Mouse (Mus musculus): Measurements from ENCODE around the gene Zer1.

Zer1 gene

DNA sequence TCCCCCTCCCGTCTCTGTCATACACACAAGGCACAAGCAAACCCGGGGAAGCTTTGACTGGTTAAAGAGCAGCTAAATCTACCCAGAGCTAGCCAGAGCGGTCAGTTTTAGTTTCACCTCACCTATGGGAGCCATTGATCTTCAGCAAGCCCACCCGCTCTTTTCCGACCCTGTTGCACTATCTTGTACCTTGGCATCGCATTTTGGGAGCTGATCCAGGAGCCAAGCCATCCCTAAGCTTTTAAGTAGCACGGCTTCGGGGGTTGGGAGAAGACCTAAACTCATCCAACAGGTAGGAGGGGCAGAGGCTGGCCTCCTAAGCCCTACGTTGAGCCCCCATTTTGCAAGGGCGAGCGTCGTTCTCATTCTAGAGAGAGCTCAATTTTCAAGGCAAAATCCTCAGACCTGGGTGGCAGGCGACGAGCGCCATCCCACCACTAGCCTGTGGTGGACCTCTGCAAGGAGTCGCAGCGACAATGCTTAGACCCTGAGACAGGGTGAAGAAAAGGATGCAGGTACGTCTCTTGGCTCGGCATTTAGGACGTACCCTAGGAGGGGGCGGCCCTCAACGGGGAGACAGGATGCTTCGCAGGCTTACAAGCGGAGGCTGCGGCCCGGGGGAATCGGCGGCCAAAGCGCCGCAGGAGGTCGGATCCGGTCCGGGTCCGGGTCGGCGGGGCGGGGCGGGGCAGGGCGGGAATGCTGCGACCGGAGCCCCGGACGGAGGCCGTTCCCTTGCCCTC, 485 bp downstream of the Zer1 start:
- DNase-seq = peak; percentile 65

DNA sequence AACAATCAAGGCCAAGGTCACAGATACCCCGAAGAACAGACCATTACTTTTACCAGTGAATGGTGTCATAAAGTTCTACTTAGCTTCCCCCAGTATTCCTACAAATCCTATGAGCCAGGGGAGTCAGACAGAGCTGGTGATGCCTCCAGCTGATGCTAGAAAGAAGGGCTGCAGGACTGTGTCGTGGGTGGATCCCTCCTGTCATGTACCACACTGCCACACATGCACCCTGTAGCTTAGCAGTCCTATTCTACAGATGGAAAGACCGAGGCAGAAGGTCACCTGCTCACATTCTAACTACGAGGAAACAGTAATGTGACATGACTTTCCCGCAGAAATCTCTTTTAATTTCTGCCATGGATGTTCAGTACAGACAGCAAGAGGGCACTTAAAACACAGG, 1.6 kb downstream of the Zer1 start:
- DNase-seq = no peak

DNA sequence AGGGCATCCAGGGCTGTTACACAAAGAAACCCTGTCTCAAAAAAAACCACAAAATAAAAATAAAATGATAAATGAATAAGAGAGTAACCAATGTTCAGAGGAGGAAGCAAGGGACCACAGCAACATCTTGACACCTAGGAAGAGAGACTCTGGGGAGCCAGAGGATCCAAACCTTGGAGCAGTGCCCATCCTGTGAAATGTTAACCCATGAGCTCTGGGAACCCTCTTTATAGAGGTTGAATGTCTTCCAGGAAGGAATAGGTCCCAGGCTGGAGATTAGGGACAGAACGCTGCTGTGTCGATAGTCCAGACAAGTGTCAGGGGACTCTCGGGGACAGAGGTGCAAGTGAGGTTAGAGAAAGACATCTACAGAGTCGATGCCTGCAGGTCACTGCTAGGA, 4.1 kb downstream of the Zer1 start:
- no peak for DNase-seq

DNA sequence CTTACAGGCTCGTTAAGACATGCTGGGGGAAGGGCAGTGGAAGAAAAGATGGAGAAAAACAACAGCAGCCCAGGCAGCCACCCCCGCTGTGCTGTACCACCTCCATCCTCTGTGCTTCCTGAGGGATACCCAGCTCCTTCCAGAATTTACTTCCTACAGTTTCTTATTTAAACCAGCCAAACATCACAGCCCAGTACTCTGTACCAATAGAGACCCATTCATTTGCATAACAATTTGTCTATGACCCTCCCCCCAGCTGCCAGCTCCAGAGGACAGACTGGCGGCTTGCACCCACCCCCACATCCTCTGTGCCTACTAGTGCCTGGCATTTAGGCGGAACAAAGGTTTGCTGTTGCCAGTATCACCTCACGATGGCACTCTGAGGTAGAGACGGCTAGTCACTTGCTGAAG, 4.7 kb downstream of the Zer1 start:
- DNase-seq = no peak

DNA sequence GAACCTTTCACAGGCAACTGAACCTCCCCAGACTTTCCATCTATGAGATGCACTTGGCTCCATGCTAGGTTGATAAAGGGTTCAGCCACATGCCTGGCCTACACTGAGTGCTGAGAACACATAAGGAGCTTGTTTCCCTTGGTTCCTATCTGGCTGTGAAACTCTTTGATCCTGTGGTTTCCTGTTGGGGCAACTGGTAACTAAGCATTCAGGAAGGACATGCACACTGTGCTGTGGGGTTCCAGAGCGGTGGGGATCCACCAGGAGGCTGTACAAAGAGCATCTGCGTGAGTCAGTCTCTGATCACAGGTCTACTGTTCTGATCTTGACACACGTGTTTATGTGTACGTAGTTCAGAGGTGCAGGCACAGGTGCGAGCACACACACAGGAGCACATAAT, 11.8 kb downstream of the Zer1 start:
- DNase-seq = no peak

DNA sequence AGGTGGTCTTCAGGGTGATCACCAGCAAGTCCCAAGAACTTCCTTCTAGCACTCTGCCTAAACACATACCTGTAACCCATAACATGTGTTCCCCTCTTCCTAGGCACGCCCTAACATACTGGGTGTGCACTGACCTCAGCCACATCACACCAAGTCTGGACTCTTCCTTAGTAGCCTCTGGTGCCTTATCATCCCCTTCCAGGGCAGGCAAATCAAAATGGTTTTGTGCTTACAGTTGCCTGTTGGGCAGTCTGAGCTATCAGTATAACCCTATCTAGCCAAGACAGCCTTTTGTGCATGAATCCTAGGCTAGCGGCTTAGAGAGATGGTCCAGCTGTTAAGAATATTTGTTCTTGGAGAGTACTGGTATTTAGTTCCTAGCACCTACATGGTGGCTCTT, 12.9 kb downstream of the Zer1 start:
- DNase-seq = no peak

DNA sequence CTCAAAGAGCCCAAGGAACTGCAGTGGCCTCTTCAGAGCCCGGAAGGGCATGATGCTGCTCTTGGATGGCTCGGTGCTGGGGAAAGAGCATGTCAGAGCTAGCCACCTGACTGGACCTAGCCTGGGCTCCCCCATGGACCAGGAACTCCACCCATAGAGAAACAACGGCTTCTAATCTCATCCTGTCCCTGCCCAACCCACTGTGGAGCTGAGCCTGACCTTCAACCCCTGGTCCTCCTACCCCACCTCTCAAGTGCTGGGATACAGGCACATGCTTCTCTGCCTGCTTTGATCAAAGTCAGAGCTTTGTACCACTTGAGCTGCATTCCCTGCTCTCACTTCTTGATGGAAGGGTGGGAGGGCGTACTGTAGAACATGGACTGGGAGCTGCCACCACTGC, 16.1 kb downstream of the Zer1 start:
- no peak for DNase-seq

DNA sequence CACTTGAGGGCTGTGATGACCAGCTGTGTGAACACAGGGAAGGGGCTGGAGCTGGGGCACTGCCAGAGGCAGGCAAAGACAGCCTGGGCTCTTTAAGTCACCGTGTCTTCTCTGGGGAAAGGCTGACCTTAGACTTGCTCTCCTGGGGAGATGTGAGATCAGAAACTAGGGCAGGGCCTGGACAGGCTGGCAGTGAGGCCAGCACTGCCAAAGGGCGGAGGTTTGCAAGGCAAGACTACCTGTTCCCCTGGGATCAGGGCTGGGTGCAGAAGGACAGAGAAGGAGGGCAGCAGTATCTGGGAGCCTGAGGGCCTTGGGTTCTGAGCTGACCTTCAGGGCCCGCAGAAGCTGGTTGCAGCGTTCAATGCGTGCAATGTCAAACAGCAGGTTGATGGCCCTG, 16.7 kb downstream of the Zer1 start:
- no peak for DNase-seq

DNA sequence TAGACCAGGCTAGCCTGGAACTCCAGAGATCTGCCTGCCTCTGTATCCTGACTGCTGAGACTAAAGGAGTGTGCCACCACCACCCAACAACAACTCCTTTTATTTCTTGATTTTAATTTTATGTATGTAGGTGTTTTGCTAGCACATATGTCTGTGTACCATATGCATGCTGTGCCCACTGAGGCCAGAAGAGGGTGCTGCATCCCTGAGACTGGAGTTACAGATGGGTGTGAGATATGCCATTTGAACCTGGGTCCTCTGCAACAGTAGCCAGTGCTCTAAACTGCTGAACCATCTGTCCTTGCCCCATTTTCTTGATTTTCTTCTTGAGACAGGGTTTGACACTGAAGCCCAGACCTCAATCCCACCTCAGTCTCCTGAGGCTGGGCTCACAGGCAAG, 18.0 kb downstream of the Zer1 start:
- no peak for DNase-seq

DNA sequence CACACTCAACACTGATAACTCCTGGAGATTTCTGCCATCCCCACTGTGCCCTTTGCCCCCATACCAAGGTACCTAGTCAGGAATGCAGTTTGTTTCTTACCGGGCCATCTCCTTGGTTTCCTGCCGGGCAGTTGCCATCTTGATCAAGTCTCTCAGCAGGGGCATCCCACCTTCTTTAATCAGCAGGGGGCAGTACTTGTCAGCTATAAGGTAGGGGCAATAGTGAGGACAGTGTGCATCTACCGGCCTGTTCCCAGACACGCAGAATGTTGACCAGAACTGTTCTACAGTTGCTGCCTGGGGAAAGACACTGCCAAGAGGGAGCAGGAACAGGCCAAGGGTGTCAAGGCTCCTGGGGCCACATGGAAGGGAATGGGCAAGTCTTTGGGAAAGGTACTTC, 24.2 kb downstream of the Zer1 start:
- no peak for DNase-seq

DNA sequence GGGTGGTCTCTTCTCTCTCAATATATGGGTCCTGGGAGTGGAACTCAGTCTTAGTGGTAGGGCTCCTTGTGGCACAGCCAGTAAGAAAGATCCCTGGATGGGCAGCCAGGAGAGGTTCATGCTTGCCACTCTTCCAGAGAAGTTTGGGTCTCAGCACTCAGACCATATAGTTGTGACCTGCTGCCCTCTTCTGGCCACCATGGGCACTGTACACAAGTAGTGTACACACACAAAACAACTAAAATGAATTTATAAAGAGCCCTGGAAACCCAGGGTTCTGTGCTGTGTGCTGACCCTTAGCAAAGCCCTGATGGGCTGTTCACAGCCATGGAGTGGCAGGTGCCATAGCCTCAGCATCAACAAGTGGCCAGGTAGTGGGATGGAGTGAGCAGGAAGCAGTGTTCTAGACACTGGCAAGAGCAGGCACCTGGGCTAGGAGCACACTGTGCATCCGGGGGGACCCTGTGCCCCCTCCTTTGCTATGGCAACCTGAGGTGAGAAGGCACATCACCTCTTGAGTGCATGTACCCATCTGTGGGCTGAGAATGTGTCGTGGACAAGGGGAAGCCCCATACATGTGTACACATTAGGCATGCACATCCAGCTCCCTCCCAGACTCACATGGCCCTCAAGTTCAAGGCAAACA, 28.4 kb downstream of the Zer1 start:
- DNase-seq = no peak

DNA sequence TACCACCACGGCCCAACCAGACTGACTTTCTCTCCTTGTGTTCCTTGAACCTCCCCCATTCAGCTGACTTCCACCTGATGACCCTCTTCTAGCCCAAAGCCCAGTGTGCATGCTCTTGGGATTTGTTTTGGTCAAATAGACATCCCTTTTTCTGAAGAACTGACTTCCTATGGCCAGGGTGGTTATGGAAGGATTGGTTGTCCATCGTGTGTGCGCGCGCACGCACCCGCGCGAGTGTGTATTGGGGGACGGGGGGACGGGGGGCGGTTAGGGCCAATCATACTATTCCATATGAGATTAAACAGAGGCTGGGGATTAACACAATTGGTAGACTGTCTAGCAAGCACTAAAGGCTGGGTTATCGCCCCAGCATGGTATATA, 30.2 kb downstream of the Zer1 start:
- no peak for DNase-seq

DNA sequence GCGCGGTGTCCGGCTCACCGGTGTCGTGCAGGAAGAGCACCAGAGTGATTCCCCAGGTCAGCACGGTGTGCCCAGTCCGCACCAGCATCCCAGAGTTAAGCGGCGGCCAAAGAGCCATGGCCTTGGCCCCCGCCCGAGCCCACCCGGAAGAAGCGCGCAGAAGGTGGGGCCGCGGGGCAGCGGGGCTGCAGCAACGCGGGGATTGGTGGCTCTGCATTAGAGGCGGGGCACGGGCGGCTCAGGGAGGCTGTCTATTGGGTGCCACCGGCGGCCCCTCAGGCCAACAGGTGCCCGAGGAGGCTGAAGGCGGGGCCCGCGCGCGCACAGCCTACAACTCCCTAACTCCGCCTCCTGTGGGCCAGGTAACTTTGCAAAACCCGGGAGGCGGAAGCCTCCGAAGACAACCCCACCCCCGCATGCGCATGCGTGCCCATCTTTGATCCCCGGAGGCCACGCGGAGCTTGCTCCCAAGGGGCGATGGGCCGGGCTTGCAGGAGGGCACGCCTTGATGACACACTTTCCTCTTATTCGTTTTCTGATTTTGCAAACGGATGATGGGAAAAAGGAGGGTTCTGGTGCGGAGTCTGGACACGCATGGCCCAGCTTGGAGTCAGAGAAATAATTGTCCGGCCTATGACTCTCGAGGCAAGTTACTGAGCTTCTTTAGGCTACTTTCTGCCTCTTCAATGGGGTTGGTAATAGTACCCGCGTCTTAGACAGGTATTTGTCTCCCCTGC, 30.7 kb downstream of the Zer1 start, which contains the start of gene Zdhhc12:
Zdhhc12 (minus strand) TSS at position 178 of the 737 bp plus-strand sequence.
- DNase-seq = peak; percentile 95

DNA sequence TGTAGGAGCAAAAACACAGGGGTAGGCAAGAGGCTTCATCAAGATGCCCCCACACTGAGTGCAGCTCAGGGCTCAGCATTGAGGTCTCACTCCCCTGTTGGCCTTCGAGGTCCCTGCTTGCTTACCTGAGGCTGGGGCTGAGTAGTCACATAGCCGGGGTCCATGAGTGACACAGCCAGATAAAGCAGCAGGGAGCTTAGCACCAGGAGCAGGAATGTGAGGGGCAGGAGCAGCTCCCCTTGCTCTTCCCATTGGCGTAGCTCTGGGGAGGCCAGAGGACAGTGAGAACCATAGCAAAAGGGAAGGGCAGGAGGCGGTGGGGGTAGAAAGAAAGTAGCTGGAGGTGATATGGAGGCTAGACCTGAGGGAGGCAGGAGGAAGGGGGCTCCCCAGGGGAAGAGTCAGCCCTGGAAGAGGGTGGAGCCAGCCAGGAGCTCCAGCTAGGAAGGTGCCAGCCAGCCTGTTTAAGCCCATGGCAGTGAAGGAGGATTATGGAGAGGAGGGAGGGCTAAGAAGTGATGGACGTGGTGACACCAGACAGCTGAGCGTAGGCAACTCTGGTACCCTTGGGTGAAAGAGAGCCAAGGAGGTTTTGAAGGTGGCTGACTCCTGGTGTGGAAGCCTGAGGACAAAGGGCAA, 32.0 kb downstream of the Zer1 start:
- DNase-seq = peak; percentile 33

DNA sequence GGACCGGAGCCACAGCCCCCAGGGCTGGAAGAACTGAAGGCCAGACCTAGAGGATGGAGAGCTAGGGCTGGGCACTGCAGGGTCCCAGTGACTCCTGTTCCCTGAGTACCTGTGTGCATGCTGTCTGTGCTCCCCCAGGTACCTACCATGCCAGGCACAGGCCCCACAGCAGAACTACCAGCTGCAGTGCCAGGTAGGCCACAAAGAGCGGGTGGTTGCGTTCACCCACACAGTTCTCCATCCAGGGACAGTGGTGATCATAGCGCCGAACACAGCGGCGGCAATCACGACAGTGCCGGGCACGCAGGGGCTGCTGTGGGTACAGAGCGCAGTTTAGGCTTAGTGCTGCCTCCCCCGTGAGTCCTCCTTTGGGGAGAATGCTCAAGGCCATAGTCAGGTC, 32.9 kb downstream of the Zer1 start:
- DNase-seq = no peak

DNA sequence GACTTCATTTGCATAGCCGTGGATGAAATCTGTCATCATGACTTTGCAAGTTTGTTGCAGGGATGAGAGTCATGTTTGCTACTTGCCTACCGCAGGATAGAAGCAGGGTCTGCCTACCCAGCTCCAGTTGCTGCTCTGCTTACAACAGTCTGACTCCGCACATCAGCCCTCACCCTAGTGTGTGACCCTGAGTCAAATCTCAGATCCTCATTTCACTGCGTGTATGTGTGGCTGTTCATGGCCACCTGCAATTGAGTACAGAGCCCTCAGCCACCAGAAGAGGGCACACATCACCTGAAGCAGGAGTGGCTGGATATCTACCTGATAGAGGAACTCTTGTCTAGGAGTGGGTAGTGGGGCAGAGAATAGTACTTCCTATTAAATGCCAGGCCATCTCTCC, 37.1 kb downstream of the Zer1 start:
- no peak for DNase-seq

DNA sequence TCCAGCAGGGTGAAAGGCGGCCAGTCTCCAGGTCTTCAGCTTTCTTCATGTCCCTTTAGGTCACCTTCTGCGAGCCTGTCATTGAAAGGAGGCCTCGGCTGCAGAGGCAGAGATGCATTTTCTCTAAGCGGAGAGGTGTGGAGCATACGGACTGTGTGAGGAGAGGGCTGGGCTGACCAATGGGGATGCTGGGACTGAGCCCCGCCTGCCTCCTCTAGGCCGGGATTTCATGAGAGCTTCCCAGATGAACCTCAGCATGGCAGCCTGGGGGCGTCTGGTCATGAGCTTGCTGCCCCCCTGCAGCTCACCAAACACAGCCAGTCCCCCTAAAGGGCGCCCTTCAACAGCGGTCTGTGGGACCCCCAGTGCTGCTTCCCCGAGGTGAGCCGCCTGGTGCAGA, 39.8 kb downstream of the Zer1 start:
- DNase-seq = no peak

DNA sequence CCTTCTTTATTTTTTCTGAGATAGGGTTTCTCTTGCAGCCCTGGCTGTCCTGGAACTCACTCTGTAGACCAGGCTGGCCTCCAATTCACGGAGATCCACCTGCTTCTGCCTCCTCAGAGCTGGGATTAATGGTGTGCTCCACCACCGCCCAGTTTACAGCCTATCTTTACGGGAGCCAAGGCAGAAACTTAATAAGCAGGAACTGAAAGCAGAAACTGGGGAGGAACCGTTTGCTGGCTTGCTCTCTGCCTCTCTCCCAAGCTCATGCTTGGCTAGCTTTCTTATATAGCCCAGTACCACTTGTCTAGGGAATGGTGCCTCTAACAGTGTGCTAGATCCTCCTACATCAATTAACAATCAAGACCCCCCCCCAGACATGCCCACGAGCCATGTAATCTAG, 40.3 kb downstream of the Zer1 start:
- no peak for DNase-seq

DNA sequence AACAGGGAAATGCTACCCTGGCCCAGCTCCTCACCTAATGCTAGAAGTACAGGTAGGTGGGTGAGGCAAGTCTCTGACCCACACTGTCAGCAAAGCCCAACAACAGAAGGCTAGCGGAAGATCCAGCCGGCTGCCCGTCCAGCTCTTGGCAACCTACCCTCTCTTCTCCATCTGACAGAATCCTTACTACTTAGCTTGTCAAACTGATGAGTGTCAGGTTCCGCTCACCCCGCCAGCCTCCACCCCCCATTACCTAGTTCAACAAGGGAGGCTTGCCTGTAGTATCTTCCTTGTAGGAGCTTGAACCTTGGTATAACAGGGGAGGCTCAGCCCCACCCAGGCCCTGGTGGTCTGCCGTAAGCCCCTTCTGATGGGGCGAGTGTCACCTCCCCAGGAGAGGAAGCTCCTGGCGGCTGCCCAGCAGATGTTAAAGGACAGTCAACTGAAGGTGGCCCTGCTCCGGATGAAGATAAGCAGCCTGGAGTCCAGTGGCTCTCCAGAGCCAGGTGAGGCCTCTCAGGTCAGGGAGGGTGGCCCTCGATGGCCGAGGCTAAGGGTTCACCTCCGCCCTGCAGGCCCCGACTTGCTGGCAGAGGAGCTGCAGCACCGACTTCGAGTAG, 44.1 kb downstream of the Zer1 start:
- no peak for DNase-seq

DNA sequence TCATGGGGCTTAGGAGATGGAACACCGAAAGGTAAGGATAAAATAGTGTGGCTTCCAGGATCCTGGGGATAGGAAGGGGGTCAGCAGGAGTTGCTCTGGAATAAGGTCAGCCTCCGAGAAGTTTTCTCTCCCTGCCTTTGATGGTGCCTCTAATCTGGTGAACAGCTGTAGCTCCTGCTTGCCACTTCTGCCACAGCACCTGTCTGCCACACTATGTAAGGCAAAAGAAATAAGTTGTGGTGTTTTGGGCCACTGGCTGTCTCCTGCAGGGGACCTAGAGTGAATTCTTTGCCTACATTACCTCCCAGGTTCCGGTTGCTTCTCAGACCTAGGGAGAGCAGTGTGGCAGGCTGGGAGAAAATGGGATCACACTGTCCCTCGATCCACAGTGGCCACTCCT, 45.6 kb downstream of the Zer1 start:
- no peak for DNase-seq

DNA sequence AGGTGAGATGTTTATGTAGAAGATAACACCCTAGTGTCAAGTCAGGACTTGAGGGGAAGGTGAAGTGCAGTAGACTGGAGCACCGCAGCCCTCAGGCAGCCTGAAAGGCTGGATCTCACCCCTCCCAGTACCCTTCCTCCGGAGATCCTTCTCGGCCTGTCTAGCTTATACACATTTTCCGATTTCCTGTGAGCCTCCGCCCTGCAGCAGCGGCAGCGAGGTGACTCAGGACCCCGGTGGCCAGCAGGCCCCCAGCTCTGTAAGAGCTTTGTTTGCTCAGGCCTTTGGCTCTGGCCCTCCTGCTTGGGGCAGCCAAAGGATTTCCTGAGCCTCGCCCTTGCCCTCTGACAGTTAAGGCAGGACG, 46.1 kb downstream of the Zer1 start:
- DNase-seq = no peak

DNA sequence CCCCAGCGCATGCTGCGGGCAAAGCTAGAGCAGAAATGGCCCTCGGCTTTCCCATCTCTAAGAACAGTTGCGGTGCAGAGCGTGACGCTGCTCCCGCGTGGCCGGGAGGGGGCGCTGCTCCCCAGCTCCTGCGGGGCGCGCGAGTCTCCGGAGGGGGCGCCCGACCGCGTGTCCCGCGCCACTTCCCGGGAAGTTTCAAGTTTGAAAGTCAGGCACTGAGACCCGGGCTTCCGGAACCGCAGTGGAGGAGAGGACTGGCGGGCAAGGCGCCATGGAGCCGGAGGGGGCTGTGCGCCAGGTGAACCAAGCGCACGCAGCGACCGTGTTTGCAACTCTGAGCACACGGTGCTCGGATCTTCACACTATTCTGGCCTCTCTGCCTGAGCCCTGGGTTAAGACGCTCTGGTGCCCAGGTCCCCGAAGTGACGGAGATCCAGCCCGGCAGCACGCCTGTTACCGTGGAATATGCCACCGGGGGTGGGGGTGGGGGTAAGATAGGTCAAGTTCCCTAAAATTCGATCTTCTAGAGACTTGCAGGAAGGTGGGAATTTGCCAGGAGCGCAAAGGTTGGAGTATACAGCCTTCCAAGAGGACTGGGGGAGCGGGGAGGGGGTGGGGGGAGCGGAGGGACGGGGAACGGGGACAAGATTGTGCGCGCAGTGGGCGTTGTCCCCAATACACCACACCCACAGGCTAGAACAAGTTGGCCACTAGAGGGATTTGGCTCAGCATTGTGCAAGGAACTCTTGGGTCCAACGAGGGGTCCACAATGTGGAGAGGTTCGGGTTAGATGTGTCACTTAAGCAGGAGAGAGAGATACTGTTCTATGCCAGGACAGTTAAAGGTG, 46.7 kb downstream of the Zer1 start, which contains the start of gene Pkn3:
Pkn3 (plus strand) TSS at position 183 of the 847 bp plus-strand sequence.
- DNase-seq = peak; percentile 64

Data from cerebellum, adult 11-12 months (tissue).